Mouse (Mus musculus): ENCODE results near the gene Jmjd1c.

Gene Jmjd1c

DNA sequence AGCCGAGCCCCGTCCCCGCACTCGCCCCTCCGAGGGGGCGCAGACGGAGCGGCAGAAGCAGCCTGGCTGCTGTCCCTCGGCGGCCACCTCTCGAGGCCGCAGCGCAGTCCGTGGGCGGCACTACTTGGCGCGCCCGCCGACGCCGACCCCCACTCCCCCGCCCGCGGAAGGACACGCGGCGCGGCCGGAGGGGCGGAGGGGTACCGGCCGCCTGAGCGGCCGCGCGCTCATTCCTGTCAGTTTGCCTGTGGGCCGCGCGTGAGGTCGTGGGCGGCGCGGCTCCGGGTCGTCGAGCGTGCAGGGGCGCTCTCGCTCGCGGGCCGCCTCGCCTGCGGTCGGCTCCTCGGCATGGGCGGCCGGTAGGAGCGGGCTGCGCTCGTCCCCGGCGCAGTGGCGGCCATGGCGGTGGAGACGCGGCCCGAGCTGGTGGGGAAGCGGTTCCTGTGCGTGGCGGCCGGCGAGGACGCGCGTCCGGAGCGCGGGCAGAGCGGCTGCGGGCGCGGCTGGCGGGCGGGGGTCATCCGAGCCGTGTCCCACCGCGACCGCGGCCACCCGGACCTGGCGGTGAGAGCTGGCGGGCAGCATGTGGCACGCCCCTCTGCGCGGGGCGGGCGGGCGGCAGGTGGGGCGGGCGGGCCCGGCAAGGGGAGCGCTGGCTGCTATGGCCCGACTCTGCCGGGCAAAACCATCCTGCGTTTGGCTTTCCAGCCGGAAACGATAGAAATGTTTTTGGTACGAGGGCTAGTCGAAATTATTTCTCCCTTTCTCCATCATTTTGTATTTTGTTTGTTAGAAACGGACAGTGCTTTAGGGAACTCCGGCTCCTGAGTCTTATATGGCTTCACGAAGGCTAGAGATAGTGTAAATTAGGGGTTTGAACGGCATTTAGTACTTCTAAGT is 31.2 kb downstream of the Jmjd1c start:
- peak; percentile 82 for DNase-seq (ENCODE audit: inconsistent ontology term)

DNA sequence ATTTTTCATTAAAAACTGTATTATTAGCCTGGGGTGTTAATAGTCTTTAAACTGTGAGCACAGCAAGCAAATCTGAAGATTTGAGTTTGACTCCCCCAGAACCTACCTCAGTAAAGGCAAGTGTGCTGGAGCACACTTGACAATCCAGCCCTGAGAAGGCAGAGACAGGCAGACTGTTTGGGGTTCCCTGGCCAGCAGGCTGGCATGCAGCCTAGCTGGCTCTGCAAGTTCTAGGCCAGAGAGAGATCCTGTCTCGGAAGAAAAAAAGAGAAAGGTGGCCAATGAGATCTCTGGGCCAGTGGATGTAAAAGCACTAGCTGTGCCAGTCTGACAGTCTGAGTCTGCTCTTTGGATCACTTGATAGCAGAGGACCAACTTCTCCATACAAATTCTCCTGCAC is 33.6 kb downstream of the Jmjd1c start:
- no peak for DNase-seq (ENCODE audit: inconsistent ontology term)

DNA sequence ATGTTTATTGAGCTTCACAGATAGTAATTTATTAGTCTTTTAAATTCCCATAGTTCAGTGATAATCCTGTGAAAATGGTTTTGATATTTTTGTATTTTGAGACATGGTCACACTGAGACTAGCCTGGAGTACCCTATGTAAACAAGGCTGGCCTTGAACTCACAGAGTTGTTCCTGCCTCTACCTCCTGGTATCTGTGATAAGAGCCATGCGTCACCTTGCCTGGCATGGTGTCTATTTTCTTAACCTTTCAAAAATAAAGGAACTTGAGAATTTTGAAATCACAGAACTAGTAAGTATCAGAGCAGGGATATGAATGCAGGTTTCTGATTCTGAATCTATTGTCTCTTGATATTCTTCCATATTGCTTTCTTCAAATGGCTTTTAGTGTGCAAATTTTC is 35.8 kb downstream of the Jmjd1c start:
- DNase-seq (ENCODE audit: inconsistent ontology term), result no peak

DNA sequence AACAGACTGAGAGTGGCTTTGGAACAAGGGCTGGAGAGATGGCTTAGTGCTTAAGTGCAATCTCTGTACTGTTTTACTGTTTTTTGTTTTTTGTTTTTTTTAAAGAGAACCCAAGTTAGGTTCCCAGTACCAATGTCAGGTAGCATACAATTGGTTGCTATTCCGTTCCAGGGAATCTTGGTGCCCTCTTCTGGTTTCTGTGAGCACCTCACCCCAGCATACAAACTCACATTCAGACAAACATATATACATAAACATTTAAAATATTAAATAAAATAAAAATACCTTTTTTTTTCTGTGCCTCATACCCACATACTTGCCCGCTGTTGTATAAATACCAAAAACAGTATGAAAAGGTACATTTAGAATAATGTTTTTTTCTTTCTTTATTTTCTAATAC is 38.4 kb downstream of the Jmjd1c start:
- no peak for DNase-seq (ENCODE audit: inconsistent ontology term)

DNA sequence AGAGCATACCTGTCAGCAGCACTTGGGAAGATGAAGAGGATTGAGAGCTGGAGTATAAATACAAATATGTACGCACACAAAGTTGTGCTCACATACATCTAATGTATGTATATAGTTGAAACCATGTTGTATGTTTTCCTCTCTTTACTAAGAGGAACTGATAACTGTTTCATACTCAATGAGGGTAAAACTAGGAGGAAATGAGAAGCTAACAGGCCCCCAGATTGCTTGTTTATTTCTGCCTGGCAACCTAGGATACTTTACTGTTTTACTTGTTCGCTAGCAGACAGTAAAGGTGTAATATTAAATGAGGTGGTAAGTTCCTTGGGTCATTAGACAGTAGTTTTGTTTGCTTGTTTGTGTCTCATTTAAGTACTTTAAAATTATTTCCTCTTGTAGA is 41.5 kb downstream of the Jmjd1c start:
- DNase-seq (ENCODE audit: inconsistent ontology term), result no peak

DNA sequence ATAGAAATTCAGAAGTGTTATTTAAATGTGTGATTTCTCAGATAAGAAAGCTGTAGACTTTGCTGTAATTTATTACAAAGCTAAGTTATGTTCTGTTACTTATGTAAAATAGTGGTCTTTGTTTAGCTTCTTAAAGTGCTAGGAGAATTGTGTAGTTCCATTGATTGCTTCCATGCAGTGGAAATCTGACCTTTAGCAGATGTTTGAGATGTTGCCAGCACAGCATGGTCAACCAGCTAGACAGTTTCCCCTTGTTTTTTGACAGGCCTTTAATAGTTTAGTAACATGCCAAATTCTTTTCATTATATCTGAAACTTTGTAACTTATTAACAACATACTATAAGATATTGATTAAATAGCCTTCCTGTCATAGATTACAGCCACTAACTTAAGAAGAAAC is 47.7 kb downstream of the Jmjd1c start:
- no peak for DNase-seq (ENCODE audit: inconsistent ontology term)

DNA sequence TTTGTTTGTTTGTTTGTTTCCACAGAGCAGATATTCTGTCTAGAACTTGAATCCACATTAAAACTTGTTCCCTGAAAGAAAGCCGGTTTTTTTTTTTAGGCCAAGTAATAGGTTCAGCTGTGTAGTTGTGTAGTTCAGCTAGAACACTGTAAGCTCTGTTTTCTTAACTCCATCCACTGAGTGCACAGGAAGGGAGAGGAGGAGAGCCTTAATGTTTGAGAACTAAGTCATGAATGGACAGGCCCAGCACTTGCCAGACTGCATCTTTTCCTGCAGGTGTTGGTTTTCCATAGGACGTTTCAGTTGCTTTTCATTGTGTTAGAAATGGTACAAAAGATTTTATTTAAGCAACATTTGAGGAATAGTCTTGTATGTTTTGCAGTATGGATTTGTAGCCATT is 48.3 kb downstream of the Jmjd1c start:
- no peak for DNase-seq (ENCODE audit: inconsistent ontology term)

DNA sequence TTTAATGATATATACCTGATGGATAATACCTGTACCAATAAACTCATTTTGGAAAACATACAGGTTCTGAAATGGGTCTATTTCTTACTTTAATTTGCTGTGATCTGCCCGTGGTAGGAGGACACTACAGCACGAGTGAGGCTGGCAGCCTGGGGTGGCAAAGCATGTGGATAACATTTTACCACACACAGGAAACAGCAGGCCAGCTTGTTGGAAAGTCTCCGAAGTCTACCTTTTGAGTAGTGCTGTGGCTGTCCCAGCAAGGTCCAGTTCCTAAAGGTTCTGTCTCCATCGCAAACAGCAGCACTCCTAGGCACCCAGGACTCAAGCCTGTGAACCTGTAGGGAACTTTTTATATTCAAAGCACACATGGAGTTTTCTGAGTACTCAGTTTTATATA is 49.7 kb downstream of the Jmjd1c start:
- DNase-seq (ENCODE audit: inconsistent ontology term), result no peak

DNA sequence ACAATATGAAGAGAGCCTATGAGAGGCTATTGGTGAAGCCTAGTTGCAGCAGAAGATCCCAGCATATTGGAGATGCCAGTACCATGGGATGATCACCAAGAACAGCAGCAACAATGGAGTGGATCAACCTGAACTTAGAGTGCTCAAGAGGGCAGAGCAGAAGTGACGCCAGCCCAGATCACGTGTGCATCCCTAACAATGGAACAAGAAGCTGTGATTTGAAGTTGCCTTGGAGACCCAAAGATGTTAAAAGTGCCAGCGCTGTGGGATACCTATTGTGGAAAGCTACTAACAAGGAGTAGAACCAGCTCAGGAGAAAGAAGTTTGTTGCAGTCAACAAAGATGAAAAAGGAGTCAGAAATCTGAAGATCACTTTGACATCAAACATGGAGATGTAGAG is 55.8 kb downstream of the Jmjd1c start:
- no peak for DNase-seq (ENCODE audit: inconsistent ontology term)

DNA sequence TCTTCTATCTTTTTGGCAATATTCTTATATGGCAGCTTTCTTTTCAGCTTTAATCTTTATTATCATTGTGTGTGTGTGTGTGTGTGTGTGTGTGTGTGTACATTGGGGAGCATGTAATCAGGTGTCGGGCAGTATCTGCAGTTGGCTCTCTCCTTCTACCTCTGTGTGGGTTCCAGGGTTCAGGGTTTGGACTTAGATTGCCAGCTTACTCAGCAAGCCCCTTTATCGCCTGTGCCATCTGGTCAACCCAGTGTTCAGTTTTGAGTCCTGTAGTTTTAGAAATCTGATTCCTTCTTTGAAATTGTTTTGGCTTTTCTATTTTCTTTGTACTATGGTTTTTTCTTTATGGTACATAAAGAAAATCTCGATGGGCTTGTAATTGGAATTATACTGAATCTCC is 58.7 kb downstream of the Jmjd1c start:
- DNase-seq (ENCODE audit: inconsistent ontology term), result no peak

DNA sequence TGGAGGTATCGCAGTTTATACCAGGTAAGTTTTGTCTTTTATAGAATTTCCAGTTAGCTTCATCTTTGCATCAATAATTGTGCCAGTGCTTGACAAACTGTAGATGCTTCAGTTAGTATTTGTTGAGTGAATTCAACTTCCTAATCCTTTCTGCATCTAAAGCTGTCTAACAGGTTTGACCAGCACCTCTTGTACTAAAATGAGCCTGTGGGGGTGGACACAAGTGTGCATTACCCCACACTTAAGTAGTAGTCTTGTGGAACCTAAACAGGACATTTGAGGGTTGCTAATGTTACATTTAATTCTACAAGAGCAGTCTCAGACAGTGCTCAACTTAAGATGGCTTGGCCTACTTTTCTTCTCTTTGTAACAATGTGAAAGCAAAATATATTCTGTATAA is 78.1 kb downstream of the Jmjd1c start:
- DNase-seq (ENCODE audit: inconsistent ontology term), result no peak

DNA sequence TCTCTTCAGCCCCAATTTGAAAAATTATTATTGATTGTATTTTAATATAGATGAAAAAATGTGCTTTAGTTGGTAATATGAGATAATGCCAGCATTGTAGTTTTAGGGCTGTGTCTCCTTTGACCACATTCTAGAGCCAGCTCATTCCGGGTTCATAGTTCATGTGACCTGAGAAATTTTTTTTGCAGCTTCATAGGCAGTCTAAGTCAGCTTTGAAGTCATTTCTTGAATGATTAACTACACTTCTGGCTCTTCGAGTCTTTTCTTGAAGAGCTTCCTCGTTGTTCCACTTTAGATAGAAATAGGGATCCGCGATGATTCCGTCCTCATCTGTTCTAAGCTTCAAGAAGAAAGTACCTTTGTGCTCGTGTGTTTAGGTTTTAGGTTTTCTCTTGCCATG is 80.1 kb downstream of the Jmjd1c start:
- no peak for DNase-seq (ENCODE audit: inconsistent ontology term)

DNA sequence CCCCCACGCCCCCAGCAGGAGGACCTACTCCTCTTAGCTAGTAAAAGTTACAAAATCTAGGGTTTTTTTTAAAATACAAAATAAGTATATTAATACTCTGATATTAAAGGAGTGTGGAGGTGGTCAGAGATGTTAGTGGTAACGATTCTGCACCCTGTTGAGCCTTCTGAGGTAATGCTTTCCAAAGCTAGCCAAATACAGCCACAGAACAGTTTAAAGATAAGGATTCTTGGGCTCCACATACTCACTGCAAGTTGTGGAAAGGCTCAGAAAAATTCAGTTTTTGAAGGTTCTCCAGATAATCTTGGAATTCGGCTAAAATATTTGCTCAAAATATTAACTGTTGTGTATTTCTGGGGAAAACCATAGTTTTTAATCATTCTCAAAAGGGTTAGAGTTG is 81.0 kb downstream of the Jmjd1c start:
- no peak for DNase-seq (ENCODE audit: inconsistent ontology term)

DNA sequence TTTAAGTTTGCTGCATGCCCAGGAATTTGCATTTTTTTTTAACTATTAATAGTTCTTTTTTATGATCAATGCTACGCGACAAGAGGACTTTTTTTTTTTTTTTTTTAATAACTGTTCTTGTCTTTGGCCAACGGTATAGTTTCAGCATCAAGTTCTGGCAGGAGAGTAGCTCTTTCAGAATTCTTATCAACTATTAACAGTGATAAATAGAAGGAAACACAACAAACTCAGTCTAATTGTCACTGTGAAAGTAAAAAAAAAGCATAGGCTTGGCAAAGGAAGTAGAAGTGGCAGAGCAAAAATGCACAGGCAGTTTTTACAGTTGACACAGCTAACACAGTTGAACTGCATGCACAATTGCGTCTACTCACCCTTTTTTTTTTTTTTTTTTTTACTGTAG is 81.5 kb downstream of the Jmjd1c start:
- no peak for DNase-seq (ENCODE audit: inconsistent ontology term)

DNA sequence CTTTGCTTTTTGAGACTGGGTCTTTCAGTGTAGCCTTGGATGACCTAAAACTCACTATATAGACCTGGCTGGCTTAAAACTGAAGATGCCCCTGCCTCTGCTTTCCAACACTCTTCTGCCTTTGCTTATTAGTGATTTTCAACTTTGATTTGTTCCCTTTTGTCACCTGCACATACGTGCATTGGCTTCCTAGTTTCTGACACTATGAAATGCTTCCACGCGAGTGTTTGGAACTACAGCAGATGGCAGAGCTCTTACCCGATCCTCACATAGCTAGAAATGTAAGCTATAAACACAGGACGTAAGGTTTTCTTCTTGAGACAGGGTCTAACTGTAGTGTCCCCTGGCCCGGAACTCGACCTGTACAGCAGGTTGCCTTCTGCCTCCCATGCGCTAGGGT is 84.1 kb downstream of the Jmjd1c start:
- no peak for DNase-seq (ENCODE audit: inconsistent ontology term)

DNA sequence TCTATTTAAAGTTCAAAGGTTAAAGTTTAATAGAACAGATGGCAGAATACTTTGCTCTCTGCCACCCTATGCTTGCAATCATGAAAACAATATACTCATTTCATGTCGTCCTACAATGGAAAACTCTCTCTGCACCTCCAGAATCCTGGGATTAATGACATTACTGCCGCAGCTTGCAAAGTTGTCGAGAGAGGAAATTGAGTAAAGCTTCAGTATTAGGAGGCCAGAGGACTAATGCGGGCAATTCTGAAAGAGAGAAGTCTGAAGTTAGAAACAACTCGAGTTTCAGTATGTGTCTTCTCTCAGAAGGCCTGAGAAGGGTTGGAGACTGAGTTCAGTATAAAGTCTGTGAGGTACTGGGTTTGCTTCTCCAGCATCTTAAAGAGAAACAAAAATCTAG is 84.9 kb downstream of the Jmjd1c start:
- no peak for DNase-seq (ENCODE audit: inconsistent ontology term)

DNA sequence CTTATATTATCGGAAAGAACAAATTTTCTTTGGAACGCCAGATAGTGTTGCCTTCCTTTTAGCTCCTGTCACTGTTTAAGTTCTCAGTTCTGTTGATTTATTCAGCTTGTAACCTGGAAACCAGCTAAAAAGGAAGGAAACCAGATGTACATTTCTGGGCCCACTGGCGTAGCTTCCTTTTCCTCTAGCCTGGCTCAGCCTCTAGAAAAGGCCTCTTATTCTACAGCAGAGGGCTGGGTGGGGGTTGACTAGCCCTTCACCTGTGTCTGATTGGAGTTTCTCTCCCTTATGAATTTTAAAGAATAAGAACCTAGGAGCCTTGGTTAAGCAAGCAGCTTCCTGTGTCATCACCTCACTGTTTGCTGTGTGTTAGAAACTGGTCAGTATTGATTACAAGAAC is 86.7 kb downstream of the Jmjd1c start:
- no peak for DNase-seq (ENCODE audit: inconsistent ontology term)

DNA sequence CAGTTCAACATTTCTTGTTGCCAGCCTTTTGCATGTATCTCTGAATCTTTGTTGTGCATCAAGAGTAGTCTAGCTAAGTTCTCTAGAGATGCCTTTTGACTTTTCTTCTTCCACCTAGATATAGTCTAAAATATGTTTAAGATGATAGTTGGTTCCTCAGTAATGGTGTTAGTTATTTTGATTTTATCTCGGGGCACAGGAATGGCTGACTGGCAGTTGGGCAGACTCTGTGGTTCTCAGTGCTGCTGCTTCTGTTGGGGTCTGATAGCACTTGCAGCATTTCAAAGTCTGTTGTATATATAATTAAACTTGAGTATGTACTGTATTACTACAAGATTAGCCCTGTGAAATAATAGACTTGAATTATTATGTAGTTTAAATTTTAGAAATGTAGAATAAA is 87.2 kb downstream of the Jmjd1c start:
- no peak for DNase-seq (ENCODE audit: inconsistent ontology term)

DNA sequence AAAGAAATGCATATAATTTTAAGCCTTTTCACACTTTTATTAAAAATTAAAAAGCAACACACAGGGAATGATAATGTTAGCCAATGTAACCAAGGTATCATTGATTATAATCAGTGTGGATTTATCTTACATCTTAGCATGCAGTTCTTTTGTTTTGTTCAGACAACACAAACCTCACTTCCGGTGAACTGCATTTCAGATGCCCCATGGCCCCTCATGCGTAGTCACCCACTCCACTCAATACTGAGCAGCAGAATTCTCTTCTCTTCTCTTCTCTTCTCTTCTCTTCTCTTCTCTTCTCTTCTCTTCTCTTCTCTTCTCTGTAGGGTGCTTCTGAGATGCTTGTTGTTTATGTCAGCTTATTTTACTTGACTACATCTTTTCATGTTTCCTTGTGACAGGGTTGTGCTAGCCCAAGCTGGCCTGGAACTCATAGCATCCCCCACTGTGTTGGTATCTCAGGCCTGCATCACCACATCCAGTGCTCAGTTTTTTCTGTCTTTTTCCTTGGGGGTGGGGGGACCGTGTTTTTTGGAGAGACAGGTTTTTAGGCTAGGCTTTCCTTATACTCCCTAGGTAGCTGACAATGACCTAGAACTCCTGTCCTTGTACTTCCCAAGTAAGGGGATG is 88.6 kb downstream of the Jmjd1c start:
- DNase-seq (ENCODE audit: inconsistent ontology term), result no peak

DNA sequence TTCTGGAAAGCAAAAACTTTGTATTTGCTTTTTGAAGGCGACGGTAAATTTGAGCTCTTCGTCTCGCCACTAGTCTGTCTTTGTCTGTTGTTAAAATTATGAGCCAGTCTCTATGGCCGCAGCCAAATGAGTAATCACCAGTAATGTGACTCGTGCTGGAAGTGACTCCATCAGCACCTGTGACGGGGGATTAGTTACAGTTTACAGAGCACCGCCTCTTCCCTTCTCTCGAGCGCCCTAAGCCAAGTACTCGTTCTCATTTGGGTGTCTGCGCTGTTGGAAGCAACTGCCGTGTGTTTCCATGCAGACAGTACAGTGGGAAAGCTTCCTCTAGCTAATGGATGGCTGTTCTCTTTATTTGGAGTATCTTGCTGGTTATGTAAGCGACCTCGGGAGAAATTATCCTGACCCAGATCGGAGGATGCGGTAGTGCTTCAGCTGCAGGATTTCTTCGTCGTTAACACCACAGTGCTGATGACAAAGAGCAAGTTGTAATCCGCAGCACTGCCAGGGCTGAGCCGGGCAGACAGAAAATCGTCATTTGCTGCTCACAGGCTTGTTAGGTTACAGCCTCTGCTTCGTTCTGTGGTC is 89.7 kb downstream of the Jmjd1c start:
- DNase-seq (ENCODE audit: inconsistent ontology term), result peak; percentile 92

DNA sequence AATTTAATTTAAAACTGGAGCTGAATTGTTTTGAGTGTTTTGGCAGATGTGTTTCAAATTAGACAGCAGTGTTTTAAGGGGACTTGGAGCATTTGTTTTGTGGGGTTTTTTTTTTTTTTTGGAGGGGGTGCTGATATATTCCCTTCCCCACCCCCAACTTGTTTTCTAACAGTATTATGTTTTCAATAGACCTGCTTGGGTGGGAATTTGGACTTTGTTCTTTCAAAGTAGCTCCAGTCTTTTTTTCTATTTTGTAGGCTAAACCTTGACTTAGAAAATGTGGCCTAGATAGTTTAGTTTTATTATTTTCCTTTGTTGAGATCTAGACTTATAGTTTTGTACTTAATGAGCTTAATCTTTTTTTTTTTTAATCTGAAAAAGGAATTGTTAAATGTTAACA is 90.6 kb downstream of the Jmjd1c start:
- DNase-seq (ENCODE audit: inconsistent ontology term), result no peak

DNA sequence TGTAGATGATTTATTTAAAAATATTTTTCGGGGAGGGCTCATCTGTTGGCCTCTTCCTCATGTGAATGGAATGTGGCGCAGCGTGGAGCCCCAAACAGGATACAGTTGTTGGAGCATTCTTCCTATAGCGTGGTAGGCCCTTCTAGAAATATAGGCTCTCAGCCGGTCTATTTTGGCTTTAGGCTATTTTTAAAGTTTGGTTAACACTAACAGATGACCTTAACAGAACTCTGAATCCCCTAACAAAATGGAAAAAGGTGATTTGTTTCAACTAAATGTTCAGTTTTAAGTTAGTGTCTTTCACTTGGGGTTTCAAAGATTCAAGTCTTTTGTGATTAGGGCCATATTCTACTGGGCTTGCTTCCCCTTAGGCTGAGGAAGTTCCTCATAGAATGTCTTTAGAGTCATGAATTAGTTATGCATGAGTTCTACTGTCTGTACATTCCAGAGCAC is 91.1 kb downstream of the Jmjd1c start:
- DNase-seq (ENCODE audit: inconsistent ontology term), result peak; percentile 72

DNA sequence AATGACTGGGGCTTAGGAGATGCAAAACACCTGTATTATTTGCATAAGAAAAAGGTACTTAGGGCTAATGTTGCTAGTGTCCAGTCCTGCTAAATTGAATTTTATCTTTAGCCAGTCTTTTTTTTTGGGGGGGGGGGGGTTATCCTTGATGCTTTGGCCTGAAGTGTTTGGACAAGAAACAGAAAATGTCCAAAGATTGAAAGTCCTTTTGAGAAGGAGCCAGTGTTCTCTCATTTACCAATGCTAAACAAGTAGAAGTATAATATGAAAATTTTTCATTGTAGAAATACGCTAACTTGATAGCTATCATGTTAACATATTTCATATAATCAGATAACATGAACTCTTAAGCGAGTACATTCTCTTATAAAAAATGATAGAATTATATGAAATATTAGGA is 92.0 kb downstream of the Jmjd1c start:
- no peak for DNase-seq (ENCODE audit: inconsistent ontology term)

Data from Muller cell, postnatal 12 days (primary cell).